Mouse (Mus musculus) kidney, embryonic 14.5 days (tissue): ENCODE measurements at regions not wholly inside any gene's neighbourhood (a gene's known extent, or its start where the extent isn't known, plus 50 kb on each side); places are given as distances from the start of the nearest gene placed in this dataset.

ENCODE experiments used
- ATAC-seq: fragments of 200-750 bp; cut with Nextera tagmentation; 2 replicates; pipeline ENCODE4 v1.8.0; 2017; ENCODE audit warnings: moderate number of reproducible peaks, mild to moderate bottlenecking, moderate TSS enrichment, moderate library complexity; ENCODE audit not compliant: low FRiP score, low TSS enrichment
- H3K27ac ChIP-seq: fragments of 300-500 bp; sonication (generic); 2 replicates; pipeline ENCODE4 v1.5.1; 2014; ENCODE audit warnings: low read depth, mild to moderate bottlenecking, low read length, moderate library complexity, mixed read lengths
- H3K27me3 ChIP-seq: fragments of 300-500 bp; sonication (generic); 2 replicates; pipeline ENCODE4 v1.6.1; 2014; ENCODE audit warnings: mild to moderate bottlenecking, low read length; ENCODE audit not compliant: control insufficient read depth, insufficient read depth
- H3K36me3 ChIP-seq: fragments of 300-500 bp; sonication (generic); 2 replicates; pipeline ENCODE4 v1.6.1; 2014; ENCODE audit warnings: low read length, mixed read lengths; ENCODE audit not compliant: control insufficient read depth, insufficient read depth
- H3K4me1 ChIP-seq: fragments of 300-500 bp; sonication (generic); 2 replicates; pipeline ENCODE4 v1.6.1; 2014; ENCODE audit warnings: low read length, mixed read lengths; ENCODE audit not compliant: control insufficient read depth, insufficient read depth
- H3K4me2 ChIP-seq: fragments of 300-500 bp; sonication (generic); replicated peaks from 2 replicates; pipeline ENCODE4 v1.6.1; 2014; ENCODE audit warnings: low read depth, mild to moderate bottlenecking, low read length
- H3K4me3 ChIP-seq: fragments of 300-500 bp; sonication (generic); 2 replicates; pipeline ENCODE4 v1.5.1; 2014; ENCODE audit warnings: mild to moderate bottlenecking, low read length
- H3K9ac ChIP-seq: fragments of 300-500 bp; sonication (generic); 2 replicates; pipeline ENCODE4 v1.6.1; 2014; ENCODE audit warnings: low read depth, mild to moderate bottlenecking, low read length, moderate library complexity
- H3K9me3 ChIP-seq: fragments of 300-500 bp; sonication (generic); 2 replicates; pipeline ENCODE4 v1.6.1; 2016; ENCODE audit warnings: low read length; ENCODE audit not compliant: control insufficient read depth
- WGBS: fragments of 180-500 bp; shearing (Covaris S2); extraction: QIAGEN DNeasy Blood & Tissue Kit; methylation state at CpG from one replicate; pipeline ENCODE4 v1.1.7; 2014; 5-methylcytosine and 5-hydroxymethylcytosine counted together

DNA sequence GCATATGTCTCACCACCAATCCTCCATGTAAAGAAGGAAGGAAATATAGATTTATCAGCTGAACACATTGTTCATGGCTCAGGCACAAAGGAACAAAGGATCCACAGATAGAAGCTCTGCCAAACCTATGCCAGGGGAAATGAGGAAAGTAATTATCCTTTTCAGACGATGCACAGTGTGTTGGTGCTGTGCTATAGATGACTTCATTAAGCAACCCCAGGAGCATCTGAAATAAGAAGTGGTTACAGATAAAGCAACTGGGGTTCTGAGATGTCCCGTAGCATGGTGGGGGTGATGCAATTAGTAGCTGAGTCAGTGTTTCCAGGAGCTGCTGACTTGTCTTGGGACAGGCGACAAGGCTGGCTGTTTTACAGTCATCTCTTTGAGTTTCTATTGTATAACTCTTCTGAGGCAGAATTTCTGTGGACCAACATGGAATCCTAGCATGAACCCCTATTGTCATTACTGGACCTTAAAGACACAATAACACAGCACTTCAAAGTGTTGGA, 86.2 kb upstream of the Pdzrn3 start:
- Histone ChIP-seq H3K27me3 (no peaks in the 10 kb centered on the region), H3K4me1 (no peaks in the 10 kb centered on the region), H3K4me3 (no peak overlapping the region), H3K36me3 (no peaks in the 10 kb centered on the region), H3K9me3 (no peaks in the 10 kb centered on the region), H3K4me2 (no peak overlapping the region), H3K9ac (no peak overlapping the region), H3K27ac (no peak overlapping the region)
- no peak for ATAC-seq
- 75% methylated on average over 3 of the region's 3 CpGs for WGBS

DNA sequence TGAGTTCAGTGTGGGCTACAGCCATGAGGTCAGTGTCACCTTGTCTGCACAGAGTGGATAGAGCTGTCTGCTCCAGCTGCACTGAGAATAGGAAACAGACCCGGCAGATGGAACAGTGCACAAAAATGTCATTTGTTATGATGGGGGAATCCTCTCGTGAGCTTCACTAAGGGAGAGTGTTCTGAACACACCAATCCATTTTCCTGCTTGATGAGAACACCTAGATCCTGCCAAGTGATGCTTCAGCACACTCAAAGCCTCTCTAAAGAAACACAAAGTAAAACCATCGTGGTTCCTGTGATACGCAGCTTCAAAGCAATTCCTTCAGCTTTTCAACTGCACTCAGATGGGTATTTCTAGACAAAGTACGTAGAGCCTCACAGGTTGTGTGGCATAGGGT, 69.0 kb upstream of the Pdzrn3 start:
- whole genome bisulfite sequencing: 72% methylated on average over 5 of the region's 5 CpGs
- no peaks in the 10 kb centered on the region for H3K36me3 ChIP-seq
- no peaks in the 10 kb centered on the region for H3K9me3 ChIP-seq
- no peaks in the 10 kb centered on the region for H3K4me1 ChIP-seq
- H3K27ac ChIP-seq: no peak overlapping the region
- H3K9ac ChIP-seq: no peak overlapping the region
- peak; percentile 28; the same call in 1 of the 2 replicates for ATAC-seq
- no peaks in the 10 kb centered on the region for H3K27me3 ChIP-seq
- H3K4me2 ChIP-seq: no peak overlapping the region
- no peak overlapping the region for H3K4me3 ChIP-seq

DNA sequence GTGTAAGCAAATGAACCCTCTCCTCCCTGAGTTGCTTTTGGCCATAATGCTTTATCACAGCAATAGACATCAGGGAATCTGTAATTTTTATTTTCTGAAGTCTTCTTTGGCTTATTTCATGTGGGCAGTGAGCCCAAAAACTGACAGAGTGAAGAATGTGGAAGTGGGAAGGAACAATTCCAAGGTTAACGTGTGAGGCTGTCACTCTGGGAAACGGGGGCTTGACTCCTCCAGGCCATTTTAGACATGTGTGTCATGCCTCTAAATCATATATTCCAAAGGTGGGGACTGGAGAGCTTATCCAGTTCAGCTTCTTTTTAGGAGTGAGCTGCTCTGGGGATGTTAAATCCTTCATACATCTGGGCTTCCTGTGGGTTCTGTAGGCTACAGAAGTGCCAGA, 68.6 kb upstream of the Pdzrn3 start:
- Histone ChIP-seq H3K4me3 (no peak overlapping the region), H3K9me3 (no peaks in the 10 kb centered on the region), H3K36me3 (no peaks in the 10 kb centered on the region), H3K27ac (no peak overlapping the region), H3K4me1 (no peaks in the 10 kb centered on the region), H3K9ac (no peak overlapping the region), H3K4me2 (no peak overlapping the region), H3K27me3 (no peaks in the 10 kb centered on the region)
- ATAC-seq: peak; percentile 9; the same call in 1 of the 2 replicates
- WGBS: 28% methylated on average over 2 of the region's 2 CpGs

DNA sequence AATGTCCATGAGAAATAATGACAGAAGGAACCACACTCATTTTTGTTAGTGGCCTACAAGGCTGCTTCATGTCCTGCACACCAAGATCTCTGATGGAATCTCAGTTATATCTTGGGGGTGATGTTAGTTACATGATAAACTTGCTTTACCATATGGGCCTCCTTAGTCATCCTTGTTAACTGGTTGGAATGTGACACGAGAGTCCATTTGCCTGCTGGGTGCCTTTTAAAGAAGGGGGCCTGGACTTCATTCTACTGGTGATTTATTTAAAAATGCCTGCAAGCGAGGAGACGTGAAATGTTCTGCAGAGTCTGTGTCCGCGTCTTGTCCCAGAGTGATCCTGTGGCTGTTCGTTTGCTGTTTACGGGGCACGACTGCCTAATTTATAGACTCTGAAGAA, 55.1 kb upstream of the Pdzrn3 start:
- 28% methylated on average over 8 of the region's 8 CpGs for WGBS
- H3K4me2 ChIP-seq: no peak overlapping the region

DNA sequence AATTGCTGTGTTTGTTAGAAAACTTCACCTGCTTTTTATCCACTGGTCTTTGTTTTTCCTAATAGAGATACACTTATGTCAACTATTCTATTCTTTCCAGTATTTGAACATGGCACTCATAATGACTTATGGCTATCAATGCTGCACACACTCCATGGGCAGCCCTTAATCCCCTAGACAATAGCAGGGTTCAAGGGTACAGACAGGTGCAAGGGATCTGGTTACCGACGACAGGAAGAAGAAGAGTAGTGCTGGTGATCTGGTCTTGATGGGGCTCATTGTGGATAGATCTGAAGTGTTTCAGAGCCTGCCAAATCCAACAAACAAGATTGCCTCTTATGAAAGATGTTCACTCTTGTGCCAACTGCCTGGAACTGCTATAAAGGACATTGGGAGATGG, 51.9 kb upstream of the Pdzrn3 start:
- no peak overlapping the region for H3K4me2 ChIP-seq
- no peak for ATAC-seq
- H3K4me3 ChIP-seq: no peak overlapping the region
- no peak overlapping the region for H3K27ac ChIP-seq
- no peaks in the 10 kb centered on the region for H3K27me3 ChIP-seq
- H3K4me1 ChIP-seq: peaks cover 5% of the 10 kb centered on the region; the same call in 1 of the 2 replicates
- H3K9me3 ChIP-seq: no peaks in the 10 kb centered on the region
- no peaks in the 10 kb centered on the region for H3K36me3 ChIP-seq
- no peak overlapping the region for H3K9ac ChIP-seq
- WGBS: 69% methylated on average over 2 of the region's 2 CpGs

More for the DNA sequence above, 55.1 kb upstream of the Pdzrn3 start:
- Histone ChIP-seq H3K4me1 (peaks cover 5% of the 10 kb centered on the region; the same call in 1 of the 2 replicates), H3K9me3 (no peaks in the 10 kb centered on the region), H3K9ac (no peak overlapping the region), H3K36me3 (no peaks in the 10 kb centered on the region), H3K27ac (no peak overlapping the region), H3K4me3 (no peak overlapping the region), H3K27me3 (no peaks in the 10 kb centered on the region)
- no peak for ATAC-seq
